Mouse (Mus musculus) heart, embryonic 11.5 days (tissue): ENCODE measurements around the gene Lcor. TPM values are rescaled to one million over a fixed set of nuclear protein-coding genes. Genes with fewer than 3 reads are reported as not detected.
A peak's percentile ranks its signal among the peaks of the same experiment; 100 is the strongest.

Source experiments
- ATAC-seq: fragments of 200-750 bp; cut with Nextera tagmentation; replicated peaks from 2 replicates; pipeline ENCODE4 v1.8.0; 2017; ENCODE audit warnings: moderate library complexity; ENCODE audit not compliant: insufficient number of reproducible peaks, low FRiP score, low TSS enrichment
- H3K27ac ChIP-seq: fragments of 300-500 bp; sonication (generic); 2 replicates; pipeline ENCODE4 v1.5.1; 2014; ENCODE audit warnings: mild to moderate bottlenecking, low read depth, low read length
- H3K27me3 ChIP-seq: fragments of 300-500 bp; sonication (generic); 2 replicates; pipeline ENCODE4 v1.6.1; 2014; ENCODE audit warnings: mild to moderate bottlenecking, low read length, mixed read lengths; ENCODE audit not compliant: control insufficient read depth, insufficient read depth
- H3K36me3 ChIP-seq: fragments of 300-500 bp; sonication (generic); 2 replicates; pipeline ENCODE4 v1.6.1; 2014; ENCODE audit warnings: mild to moderate bottlenecking, low read length, moderate library complexity, mixed read lengths; ENCODE audit not compliant: control insufficient read depth, insufficient read depth
- H3K4me1 ChIP-seq: fragments of 300-500 bp; sonication (generic); 2 replicates; pipeline ENCODE4 v1.6.1; 2014; ENCODE audit warnings: low read length; ENCODE audit not compliant: control insufficient read depth, insufficient read depth
- H3K4me2 ChIP-seq: fragments of 300-500 bp; sonication (generic); 2 replicates; pipeline ENCODE4 v1.6.1; 2014; ENCODE audit warnings: mild to moderate bottlenecking, moderate library complexity
- H3K4me3 ChIP-seq: fragments of 300-500 bp; sonication (generic); 2 replicates; pipeline ENCODE4 v1.5.1; 2014; ENCODE audit warnings: low read depth, low read length
- H3K9ac ChIP-seq: fragments of 300-500 bp; sonication (generic); 2 replicates; pipeline ENCODE4 v1.6.1; 2014; ENCODE audit warnings: mild to moderate bottlenecking, low read depth, low read length, moderate library complexity
- H3K9me3 ChIP-seq: fragments of 300-500 bp; sonication (generic); replicated peaks from 2 replicates; pipeline ENCODE4 v1.6.1; 2016; ENCODE audit warnings: low read length; ENCODE audit not compliant: control insufficient read depth
- WGBS: fragments of 180-500 bp; shearing (Covaris S2); extraction: QIAGEN DNeasy Blood & Tissue Kit; methylation state at CpG from one replicate; pipeline ENCODE4 v1.1.7; 2014; ENCODE audit not compliant: insufficient replicate concordance; 5-methylcytosine and 5-hydroxymethylcytosine counted together
- polyA plus RNA-seq: library from polyadenylated mRNA; unstranded; fragments of >200 nt; fragmentation: Nextera tagmentation; extraction: Ambion mirVana; gene quantifications from 2 replicates; pipeline ENCODE4 v1.2.1, GENCODE M21; 2014

Lcor gene
- polyA plus RNA-seq, 1 experiment from 2014 or later: 16.3 TPM

- H3K27me3 ChIP-seq: no peaks in the 10 kb centered on the region
- H3K9ac ChIP-seq: no peak overlapping the region
- no peak overlapping the region for H3K27ac ChIP-seq
- ATAC-seq: no peak
- peaks cover 3% of the 10 kb centered on the region for H3K36me3 ChIP-seq
- H3K9me3 ChIP-seq: no peaks in the 10 kb centered on the region
- WGBS: 89% methylated on average over 3 of the region's 3 CpGs
- peaks cover 6% of the 10 kb centered on the region; the same call in 1 of the 2 replicates for H3K4me1 ChIP-seq
- no peak overlapping the region for H3K4me3 ChIP-seq
- no peak overlapping the region for H3K4me2 ChIP-seq
These were observed 78.4 kb downstream of the Lcor start for GRCm38 (mm10) chr19:41560856-41561255.

- no peak for ATAC-seq
- 63% methylated on average over 2 of the region's 2 CpGs for WGBS
- no peak overlapping the region for H3K4me2 ChIP-seq
- no peak overlapping the region for H3K9ac ChIP-seq
- no peaks in the 10 kb centered on the region for H3K36me3 ChIP-seq
- no peak overlapping the region for H3K4me3 ChIP-seq
- H3K9me3 ChIP-seq: no peaks in the 10 kb centered on the region
- no peak overlapping the region for H3K27ac ChIP-seq
- H3K4me1 ChIP-seq: no peaks in the 10 kb centered on the region
- H3K27me3 ChIP-seq: no peaks in the 10 kb centered on the region
These were observed 86.4 kb downstream of the Lcor start for GRCm38 (mm10) chr19:41568791-41569190.

- no peak for ATAC-seq
- Histone ChIP-seq H3K4me3 (no peak overlapping the region), H3K9me3 (no peaks in the 10 kb centered on the region), H3K27ac (no peak overlapping the region), H3K27me3 (no peaks in the 10 kb centered on the region), H3K4me2 (no peak overlapping the region), H3K4me1 (no peaks in the 10 kb centered on the region), H3K36me3 (no peaks in the 10 kb centered on the region), H3K9ac (no peak overlapping the region)
- WGBS: 84% methylated on average over 2 of the region's 2 CpGs
These were observed 91.3 kb downstream of the Lcor start for GRCm38 (mm10) chr19:41573700-41574099.

- Histone ChIP-seq H3K9me3 (no peaks in the 10 kb centered on the region), H3K27me3 (no peaks in the 10 kb centered on the region), H3K27ac (no peak overlapping the region), H3K9ac (no peak overlapping the region), H3K36me3 (0 out of 2 replicates have a peak, but pooled peaks cover 2% of the 10 kb centered on the region), H3K4me3 (no peak overlapping the region), H3K4me1 (no peaks in the 10 kb centered on the region), H3K4me2 (no peak overlapping the region)
- ATAC-seq: no peak
These were observed 95.1 kb downstream of the Lcor start for GRCm38 (mm10) chr19:41577576-41577975.

- 0 out of 2 replicates have a peak, but pooled peaks have one; percentile 22 for ATAC-seq
- no peaks in the 10 kb centered on the region for H3K27me3 ChIP-seq
- H3K27ac ChIP-seq: no peak overlapping the region
- no peak overlapping the region for H3K4me3 ChIP-seq
- no peaks in the 10 kb centered on the region for H3K4me1 ChIP-seq
- 91% methylated on average over 4 of the region's 4 CpGs for WGBS
- H3K36me3 ChIP-seq: peaks cover 9% of the 10 kb centered on the region; the same call in 1 of the 2 replicates
- no peaks in the 10 kb centered on the region for H3K9me3 ChIP-seq
- H3K9ac ChIP-seq: no peak overlapping the region
- no peak overlapping the region for H3K4me2 ChIP-seq
These were observed 97.0 kb downstream of the Lcor start for GRCm38 (mm10) chr19:41579311-41579920.

- no peak within 1 kb of the TSS for H3K4me3 ChIP-seq
- H3K4me2 ChIP-seq: no peak within 1 kb of the TSS
- no peaks in the 10 kb centered on the region for H3K4me1 ChIP-seq
- WGBS: 92% methylated on average over 23 of the region's 23 CpGs
- peaks cover 9% of the 10 kb centered on the region; the same call in 1 of the 2 replicates for H3K36me3 ChIP-seq
- no peaks in the 10 kb centered on the region for H3K9me3 ChIP-seq
- no peak within 1 kb of the TSS for H3K27ac ChIP-seq
- H3K9ac ChIP-seq: no peak within 1 kb of the TSS
- ATAC-seq: no peak
- H3K27me3 ChIP-seq: no peaks in the 10 kb centered on the region
These were observed 99.4 kb downstream of the Lcor start, which contains the start of gene Gm340 for GRCm38 (mm10) chr19:41581706-41582420. Gene Gm340 (plus strand): TSS chr19:41582370.

- Histone ChIP-seq H3K4me3 (no peak overlapping the region), H3K27me3 (no peaks in the 10 kb centered on the region), H3K4me2 (no peak overlapping the region), H3K9me3 (no peaks in the 10 kb centered on the region), H3K4me1 (no peaks in the 10 kb centered on the region), H3K9ac (no peak overlapping the region), H3K36me3 (peaks cover 9% of the 10 kb centered on the region; the same call in 1 of the 2 replicates), H3K27ac (no peak overlapping the region)
- no peak for ATAC-seq
- 90% methylated on average over 5 of the region's 5 CpGs for WGBS
These were observed 100.6 kb downstream of the Lcor start for GRCm38 (mm10) chr19:41582918-41583514.

- no peaks in the 10 kb centered on the region for H3K27me3 ChIP-seq
- ATAC-seq: no peak
- H3K4me2 ChIP-seq: no peak overlapping the region
- H3K9me3 ChIP-seq: no peaks in the 10 kb centered on the region
- no peak overlapping the region for H3K27ac ChIP-seq
- H3K9ac ChIP-seq: no peak overlapping the region
- WGBS: 94% methylated on average over 10 of the region's 10 CpGs
- no peak overlapping the region for H3K4me3 ChIP-seq
- peaks cover 9% of the 10 kb centered on the region; the same call in 1 of the 2 replicates for H3K36me3 ChIP-seq
- peaks cover 2% of the 10 kb centered on the region; the same call in 1 of the 2 replicates for H3K4me1 ChIP-seq
These were observed 104.3 kb downstream of the Lcor start for GRCm38 (mm10) chr19:41586752-41587151.
